Mouse (Mus musculus): ENCODE data around the gene Tanc2.

The Tanc2 gene

DNA sequence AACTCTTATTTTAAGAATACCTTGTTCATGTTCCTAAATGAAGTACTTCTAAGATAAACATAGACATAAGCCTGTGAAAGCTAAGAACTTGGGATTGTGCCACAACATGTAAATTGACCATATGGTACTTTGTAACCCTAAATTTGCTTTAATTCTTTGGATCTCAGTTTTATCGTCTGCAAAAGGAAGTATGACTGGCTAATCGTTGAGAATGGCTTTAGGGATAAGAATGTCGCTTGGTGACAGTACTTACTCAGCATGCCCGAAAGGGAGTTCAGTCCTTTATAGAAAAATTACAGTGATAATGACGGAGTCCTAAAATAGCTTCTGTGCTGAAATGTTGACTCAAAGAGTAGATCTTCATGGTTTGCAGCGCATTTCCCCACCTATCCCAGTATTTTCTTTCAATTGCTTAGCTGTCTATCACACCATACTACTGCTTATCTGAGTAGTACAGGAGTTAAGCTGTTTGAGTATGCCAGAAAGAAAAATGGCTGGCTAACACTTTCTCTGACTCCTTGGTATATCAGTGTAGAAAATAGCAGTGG is 246.6 kb downstream of the Tanc2 start:
- no peak for DNase-seq

DNA sequence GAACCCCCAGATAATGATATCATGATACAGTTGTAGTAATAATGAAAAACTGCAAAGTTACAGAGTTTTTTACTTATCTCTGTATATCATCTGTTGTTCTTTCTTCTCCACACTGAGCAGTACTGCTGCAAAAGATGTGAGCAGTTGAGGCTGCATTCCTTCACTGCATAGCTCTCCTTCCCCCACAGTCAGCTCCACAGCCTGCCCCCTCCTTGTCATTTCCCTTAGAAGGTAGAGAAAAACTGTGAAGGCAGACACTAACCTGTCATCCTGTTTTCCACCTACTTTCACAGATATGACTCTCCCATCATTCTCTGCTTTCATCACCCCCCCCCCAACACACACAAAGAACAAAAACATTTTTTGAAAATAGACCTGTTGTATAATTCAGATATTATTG is 248.2 kb downstream of the Tanc2 start:
- no peak for DNase-seq

DNA sequence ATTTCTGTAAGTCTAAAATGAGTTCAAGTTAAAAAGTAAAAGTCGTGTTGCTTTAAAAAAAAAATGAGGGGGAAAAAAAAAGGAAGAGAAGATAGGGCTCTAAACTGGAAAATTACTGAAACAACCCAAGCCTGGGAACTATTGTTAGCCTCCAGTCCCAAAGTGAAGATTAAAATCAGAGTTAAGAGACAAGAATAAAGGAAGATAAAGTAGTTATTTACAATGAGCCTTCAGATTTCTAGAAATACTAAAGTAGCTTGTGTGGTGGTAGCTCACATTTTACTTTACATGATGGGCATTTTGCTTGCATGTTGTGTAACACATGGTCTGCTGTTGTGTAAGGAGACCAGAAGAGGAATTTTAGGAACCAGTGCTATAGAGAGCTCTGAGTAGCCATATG is 256.1 kb downstream of the Tanc2 start:
- no peak for DNase-seq

DNA sequence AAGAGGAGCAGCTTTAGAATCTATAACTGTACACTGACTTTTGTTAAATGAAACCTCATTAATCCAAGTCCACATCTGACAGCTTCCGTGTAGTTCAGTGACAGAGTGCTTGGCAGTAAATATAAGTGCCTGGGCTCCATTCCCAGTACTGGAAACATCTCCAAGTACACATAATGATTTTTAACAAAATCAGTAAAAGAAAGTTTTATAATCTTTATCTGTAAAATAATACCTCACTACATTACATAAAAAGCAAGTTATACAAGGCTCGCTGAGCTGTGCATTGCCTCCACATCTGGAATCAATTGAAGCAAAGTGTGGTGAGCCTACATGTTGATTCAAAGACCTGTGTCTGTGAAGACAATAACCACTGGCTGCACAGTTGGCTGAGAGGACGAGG is 265.7 kb downstream of the Tanc2 start:
- no peak for DNase-seq

DNA sequence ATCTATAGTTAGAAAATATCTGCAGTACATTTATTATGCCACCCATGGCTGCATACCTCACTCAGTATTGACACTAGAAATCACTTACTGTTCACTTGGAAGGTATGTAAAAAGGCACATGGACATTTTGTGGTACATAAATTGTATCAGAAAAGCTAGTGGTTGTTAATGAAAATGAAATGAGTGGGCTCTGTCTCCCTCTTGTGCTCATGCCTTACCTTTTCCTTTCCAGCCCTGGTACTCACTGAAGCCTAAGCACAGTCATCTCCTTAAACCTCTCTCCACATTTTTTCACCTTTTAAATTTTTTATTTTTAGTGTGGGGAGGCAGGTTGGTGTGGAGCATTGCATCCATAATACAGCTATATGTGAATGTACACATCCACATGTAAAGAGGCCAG is 268.3 kb downstream of the Tanc2 start:
- DNase-seq, result no peak

DNA sequence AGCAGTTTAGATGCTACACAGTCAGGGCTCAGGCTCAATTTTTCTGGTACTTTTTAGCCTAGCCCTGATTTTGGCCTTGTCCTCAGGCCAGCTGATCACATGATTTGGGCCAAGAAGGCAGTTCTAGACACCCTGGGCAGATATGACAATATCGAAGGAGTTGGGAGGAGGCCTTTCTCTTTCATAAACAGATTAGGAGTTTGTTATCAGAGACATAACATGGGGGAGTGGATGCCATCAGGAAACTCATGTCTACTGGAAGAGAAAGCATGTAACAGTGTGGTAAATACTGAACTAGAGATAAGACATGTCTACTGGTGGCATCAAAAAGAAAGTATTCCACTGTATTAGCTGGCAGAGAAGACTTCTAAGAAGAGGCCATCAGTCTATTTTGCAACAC is 295.8 kb downstream of the Tanc2 start:
- DNase-seq, result no peak

DNA sequence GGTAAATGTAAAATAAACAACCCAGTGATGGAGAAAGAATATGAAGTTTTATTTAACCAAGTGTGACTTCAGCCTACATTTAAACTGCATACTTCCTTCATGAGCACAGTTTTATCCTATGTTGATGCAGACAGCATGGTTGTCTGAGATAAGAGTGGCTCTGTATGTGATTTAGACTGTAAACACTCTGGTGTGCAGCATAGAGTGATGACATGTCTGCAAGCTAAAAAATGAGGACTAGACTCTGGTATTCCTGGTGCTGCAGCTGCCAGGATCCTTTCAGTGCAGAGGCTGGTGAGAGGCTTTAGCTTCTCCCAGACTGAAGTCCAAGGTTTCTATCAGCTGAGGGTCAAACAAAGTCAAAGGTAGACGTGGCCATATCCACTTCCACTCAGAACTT is 297.5 kb downstream of the Tanc2 start:
- DNase-seq, result no peak

DNA sequence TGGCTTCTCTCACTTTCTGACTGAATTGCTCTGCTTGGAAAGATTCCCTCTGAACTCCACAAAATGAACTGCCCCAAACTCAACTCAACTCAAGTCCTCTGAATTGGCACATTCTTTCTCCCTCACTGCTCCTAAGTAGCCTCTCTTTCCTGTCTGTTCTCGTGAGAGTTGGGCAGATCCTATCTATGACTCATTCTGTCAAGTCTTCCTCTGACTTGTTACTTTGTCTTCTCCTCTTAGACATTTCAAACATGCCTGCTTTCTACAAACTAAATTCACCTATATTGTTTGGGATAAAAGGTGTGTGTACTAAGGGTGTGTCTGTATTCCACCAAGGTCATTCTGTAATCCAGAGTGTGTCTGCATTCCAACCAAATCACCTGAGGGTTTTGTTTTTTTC is 309.4 kb downstream of the Tanc2 start:
- no peak for DNase-seq

DNA sequence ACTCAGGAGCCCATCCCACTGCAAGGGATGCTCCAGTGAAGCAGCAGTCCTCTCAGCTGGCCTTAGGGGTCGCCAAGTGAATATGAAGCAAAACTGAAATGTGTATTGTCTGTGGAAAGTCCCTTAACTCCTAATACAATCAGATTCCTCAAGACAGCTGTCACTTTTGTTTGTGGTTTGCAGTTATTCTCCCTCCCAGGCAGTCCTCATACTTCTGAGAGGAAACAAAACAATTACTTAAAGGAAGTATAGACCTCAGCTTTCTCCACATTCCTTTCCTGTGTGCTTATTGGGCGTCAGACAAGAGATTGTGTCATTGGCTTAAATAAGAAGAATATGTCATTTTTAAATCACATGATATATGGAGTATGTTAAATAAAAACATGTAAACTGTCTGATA is 311.7 kb downstream of the Tanc2 start:
- DNase-seq, result no peak

DNA sequence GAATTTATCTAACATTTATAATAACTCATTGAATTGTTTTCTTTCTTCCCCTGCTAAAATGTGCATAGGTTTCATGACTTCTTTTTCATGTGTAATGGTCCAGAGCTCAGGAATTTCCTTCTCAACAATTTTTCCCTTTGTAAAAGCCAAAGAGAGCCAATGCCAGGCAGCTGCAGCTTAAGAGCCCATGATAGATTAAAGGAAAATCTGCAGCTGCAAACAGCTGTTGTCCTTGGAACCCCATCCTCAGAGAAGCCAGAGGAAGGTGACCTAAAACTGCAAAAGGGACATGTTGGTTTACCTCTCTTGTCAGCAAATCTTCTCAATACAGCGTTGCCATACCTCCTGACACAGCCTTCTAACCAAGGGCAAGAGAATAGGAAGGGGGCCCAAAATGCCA is 313.2 kb downstream of the Tanc2 start:
- DNase-seq, result no peak

DNA sequence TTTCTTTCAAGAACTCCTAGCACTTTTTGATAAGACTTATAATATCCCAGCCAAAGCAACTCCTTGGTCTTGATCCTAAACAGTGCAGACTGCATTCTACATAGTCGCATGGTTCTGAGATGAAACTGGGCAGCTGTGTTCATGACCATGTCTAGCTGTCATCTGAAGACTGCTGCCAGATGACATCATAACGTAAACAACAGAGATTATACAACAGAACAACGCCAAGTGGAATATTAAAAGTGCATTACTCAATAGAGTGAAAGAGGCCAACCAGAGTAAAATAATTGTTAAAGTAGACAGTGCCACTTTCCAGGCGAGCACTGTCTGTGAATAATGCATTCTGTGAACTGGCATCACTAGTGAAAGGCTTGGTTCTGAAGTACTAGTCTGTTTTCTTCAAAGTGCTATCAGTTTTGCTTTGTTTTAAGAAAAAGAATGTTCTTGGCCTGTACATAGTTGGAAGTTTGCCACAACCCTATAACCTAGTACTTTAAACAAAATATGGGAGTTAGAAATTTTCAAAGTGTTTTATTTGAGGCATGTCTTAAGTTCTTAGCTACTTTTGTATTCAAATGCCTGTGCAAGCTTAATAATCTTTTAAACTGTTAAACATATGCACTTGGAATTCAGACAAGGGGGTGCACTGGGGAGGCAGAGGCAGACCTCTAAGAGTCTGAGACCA is 315.9 kb downstream of the Tanc2 start:
- DNase-seq, result no peak

DNA sequence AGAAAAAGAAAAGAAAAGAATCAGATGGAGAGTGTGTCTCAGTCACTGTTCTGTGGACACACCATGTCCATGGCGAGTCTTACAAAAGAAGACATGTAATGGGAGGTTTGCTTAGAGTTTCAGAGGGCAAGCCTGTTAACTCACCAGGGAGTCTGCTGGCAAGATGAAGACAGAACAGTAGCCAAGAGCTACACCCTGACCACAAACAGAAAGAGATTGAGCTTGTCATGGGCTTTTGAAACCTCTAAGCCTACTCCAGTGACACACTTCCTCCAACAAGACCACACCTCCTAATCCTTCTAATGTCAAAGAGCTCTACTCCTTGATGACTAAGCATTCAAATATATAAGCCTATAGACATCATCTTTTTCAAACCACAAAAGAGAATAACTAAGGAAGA is 317.6 kb downstream of the Tanc2 start:
- DNase-seq, result no peak

DNA sequence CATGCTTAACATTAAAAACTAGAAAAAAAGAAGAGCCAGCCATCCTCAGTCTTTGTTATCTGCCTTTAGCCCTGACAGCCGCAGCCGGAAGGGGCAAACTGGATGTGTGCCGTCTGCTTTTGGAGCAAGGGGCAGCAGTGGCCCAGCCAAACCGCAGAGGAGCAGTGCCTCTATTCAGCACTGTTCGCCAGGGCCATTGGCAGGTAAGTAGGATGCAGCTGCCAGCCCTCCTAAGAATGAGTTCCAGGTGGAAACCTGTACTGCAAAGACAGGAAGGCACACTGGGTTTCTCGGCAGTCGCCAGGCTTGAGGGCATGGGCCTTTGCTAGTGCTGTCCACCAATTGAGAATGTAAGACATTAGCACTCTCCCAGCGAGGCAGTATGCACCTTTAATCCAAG is 319.1 kb downstream of the Tanc2 start:
- DNase-seq, result no peak

DNA sequence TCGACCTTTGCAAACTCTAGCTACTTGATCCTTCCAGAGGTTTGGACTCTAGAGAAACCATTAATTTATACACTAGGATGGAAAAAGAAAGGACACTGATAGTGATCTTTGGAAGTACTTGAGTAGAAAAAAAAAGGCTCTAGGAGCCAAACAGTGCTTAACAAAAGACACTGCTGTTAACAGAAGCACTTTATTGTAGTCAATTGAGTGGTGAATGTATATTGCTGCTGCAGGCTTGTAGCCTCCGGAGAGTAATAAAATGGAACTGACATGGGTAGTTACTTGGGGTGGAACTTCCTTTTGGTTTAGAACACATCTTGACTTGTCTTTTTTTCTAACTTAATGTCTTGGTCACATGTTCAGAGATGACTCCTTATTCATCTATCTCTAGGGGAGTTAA is 319.8 kb downstream of the Tanc2 start:
- DNase-seq, result no peak

DNA sequence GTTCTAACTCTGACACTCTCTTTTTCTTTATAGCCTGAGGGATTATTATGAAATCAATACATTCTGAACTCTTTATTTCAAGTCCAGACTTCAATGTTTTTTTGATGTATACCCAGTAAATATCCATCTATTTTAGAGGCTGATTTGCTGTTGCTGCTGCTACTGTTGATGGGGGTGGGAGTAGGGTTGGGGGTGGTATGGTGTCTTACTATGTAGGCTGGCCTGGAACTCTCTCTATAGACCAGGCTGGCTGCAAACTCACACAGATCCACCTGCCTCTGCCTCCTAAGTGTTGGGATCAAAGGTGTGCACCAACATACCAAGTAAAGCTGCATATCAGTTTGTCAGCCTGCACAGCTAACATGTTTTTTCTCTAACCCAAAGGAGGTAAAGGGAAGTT is 321.4 kb downstream of the Tanc2 start:
- DNase-seq, result no peak

DNA sequence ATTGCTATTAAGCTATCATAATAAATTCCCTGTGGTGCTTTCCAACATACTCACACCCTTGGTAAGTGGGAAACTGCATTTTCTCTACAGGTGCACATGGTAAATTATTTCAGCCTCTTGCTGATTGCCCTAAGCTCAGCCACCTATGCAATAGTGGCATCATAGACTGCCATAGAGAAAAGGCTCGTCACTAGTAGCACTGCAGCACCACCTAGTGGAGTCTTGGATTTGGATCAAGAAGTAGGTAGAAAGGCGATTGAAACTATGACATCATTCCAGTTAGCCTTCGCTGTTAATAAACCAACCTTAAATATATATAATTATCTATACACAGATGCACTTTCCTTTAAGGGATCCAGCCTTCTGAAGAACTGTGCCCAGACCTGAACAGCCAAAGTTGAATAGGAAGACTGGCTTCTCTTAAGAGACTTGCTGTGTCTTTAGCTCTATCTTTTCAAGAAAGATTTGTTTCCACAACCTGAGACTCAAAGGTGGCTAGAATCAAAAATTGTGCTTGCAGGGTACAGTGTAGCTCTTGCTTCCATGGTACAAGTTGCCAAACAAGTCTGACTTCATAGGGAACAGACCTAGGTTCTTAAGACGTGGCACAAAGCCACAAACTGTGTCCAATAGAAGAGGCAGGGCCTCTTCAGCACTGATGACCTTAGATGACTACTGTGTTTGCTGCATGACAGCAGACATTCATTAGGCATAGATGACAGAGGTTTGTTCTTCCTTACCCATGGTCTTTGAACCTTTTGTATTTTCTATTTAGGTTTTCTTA is 322.0 kb downstream of the Tanc2 start:
- DNase-seq, result peak; percentile 73

DNA sequence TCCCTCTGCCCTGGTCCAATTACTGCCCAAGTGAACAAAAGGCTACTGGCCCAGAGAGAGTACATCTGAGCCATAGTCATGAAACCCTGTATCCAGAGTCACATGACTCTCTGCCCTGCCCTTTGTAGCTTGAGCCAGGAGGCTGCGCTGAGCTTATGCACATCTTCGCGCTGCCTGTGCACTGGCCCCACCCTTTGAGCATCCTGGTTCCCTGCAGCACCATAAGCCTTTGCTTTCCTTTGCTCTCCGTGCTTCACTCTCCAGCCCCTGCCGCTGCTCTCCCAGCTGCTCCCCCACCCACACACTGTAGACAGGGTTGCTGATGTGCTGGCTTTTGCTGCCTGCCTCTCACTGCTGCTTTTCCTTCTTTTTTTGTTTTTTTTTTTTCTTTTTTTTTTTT is 323.8 kb downstream of the Tanc2 start:
- no peak for DNase-seq

DNA sequence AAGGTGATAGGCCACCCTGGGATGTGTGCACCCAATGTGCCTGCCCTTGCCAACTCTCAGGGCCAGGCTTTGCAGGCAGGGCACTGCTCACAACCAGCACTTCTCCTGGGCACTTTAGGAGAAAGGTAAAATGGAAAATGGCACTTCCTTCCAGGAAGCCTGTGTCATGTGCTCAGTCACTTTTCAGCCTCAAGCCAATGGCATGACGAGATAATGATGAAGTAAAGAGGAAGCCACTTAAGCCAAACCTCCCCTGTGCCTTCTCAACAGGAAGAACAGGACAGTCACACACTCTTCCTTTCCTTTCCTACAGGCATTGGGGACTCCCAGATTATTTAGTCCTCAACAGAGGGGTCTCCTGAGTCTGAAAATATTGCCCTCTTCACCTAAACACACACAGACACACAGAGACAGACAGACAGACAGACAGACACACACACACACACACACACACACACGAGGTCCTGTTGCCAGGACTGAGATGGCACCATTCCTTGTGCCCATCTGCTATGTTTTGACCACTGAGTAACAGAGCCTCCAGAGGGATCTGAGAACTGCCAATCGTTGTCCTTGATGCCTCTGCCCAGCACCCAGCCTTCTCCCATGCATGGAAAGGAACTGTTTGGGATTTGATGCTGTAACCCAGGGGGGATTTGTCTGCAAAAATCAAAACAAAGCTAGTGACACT is 330.5 kb downstream of the Tanc2 start:
- DNase-seq, result no peak

DNA sequence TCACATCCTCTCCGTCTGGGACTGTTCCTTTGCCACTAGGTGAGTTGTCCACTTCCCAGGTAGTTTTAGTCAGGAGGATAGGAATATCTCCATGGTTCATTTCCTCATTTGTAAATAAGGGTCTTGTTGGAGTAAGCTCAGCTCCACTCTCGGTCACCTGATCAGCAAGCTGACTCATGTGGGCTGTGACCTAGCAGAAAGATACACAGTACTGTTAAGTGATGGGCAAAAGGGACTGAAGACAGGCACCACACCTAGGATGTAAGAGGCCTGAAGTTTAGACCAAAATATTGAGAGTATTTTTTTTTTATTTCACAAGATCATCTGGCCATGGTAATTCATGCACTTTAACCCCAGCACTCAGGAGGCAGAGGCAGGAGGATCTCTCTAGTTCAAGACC is 331.1 kb downstream of the Tanc2 start:
- no peak for DNase-seq

DNA sequence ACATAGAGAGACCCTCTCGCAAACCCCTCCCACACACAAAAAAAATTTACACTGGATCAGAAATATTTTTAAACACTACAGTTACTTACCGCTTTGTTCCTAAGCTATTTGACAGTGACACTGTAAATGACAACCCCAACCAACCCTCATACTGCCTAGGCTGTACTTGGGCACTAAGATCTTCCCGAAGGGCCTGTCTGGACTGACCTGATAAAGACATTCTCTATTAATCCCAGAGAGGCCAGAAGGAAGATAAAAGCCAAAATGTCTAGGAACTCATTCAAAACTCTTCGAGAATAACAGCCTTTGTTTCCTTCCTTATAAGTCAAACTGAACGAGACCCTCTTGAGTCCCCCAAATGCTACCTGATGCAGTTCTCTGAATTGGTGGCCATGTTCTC is 331.5 kb downstream of the Tanc2 start:
- no peak for DNase-seq

DNA sequence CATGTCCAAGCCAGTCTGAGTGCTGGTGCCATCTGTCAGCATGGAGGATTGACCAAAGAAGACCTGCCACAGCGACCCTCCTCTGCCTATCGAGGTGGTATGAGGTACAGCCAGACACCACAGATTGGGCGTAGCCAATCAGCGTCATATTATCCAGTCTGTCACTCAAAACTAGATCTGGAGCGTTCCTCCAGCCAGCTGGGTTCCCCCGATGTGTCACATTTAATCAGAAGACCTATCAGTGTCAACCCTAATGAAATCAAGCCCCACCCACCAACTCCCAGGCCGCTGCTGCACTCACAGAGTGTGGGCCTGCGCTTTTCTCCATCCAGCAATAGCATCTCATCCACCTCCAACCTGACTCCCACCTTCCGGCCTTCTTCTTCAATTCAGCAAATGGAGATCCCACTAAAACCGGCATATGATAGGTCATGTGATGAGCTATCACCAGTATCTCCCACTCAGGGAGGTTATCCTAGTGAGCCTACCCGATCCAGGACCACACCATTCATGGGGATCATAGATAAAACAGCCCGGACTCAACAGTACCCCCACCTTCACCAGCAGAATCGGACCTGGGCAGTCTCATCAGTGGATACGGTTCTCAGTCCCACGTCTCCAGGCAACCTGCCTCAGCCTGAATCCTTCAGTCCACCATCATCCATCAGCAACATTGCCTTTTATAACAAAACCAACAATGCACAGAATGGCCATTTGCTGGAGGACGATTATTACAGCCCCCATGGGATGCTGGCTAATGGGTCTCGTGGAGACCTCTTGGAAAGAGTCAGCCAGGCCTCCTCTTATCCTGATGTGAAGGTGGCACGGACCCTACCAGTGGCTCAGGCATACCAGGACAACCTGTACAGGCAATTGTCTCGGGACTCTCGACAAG is 333.2 kb downstream of the Tanc2 start:
- no peak for DNase-seq

DNA sequence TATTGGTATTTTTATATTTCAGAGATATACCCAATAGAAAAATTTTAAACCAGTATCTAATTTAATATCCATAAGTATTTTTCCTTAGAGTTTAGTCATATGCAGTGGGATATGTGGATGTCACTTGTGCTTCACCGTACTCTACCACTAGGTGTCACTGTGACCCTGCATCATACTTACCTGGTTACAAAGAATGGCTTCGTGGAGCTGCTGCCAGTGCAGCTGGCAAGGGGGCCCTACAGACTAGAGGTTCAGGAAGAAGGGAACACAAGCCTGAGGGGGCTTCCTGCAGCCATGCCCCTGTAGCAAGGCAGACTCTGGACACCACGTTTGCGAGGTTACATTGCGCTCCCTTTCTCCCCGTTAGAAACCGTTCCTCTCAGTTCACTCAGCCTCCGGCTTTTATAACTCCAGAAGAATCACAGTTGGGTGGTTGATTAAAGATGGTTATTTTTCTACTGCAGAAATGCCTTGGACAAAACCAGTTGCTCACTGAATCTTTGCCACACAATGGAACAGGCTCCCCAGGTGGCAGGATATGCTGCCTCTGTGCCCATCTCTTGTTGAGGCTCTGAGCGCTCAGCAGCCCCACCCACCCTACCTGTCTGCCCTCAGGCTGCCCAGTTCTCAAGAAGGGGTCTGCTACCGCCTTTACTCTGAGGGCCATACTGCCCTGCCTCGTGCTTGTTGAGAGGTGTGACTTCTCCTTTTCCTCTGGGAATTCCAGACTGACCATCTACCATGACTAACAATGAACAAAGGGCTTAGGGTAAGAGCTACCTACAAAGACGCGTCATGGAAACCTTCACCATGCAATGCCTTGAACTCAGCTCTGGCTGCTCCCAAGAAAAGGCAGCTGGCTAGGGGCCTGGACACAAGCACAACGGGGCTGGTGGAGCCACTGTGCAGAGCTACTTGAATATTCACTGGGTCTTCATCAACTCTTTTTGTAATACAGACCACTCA is 337.6 kb downstream of the Tanc2 start:
- peak; percentile 72 for DNase-seq

All from thymus, postnatal 14 days (tissue).